Mouse (Mus musculus): ENCODE data around the gene Slc10a6.

The Slc10a6 gene

DNA sequence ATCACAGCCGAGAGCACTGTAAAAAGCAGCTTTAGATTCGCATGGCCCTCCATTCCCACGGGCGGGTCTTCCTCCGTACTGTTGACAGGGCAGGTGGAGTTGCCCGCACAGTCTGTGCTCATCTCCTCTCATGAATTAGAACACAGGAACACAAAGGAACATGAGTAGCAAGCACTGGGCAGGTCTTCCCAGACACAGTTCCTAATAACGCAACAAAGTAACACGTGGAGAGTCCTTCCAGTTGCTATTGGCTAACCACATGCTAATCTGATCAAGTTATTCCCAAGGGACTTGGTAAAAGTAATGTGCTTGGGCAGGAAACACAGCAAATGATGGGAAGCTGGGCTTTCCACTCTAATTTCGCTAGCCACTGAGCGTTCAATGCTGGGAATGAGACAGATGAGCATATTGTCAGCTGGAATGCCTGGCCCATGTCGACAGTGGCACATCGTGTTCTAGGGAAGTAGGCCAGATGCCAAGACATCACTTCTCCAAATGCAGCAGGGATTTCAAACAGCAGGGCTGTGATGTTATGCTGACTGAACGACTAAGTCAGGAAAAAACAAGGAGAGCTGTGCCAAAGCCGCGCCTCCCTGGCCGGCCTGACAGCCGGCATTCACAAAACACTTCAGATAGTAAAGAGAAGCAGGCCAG lies at the start of gene Slc10a6:
Slc10a6 (minus strand) TSS at position 293 of the 654 bp plus-strand sequence.
- DNase-seq (ENCODE audit: low read depth, low spot score): peak; percentile 71

DNA sequence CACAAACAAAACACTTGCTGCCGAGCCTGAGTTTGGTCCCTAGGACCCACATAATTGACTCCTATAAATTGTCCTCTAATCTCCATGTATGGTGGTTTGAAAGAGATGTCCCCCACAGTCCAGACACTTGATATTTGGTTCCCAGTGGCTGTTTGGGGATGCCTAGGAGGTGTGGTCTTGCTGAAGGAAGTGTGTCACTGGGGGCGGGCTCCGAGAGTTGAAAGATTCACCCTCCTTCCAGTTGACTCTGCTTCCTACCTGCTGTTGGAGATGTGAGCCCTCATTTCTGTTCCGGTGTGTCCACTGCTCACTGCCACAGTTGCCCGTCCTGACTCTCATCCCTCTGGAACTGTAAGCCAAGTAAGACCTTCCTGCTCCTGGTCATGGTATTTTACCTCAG lies 49.8 kb upstream of the Slc10a6 start:
- no peak for DNase-seq (ENCODE audit: low read depth, low spot score)

DNA sequence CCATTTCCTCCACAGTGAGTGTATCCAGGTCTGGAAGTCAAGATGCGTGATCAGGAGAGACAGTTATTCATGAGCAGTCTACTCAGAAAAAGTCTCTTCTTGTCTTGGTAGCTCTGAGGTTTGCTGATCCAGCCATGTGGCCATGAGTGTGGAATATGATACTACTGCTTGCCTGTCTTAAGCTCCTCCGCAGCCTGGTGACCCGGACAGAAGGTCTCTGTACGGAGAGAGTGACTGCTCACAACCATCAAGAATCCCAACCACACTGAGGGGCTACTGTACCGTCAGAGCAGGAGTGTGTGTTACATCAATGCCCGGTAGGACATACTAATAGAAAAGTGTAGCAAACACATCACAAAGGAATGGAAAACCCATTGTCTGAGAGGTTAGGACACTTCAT lies 48.7 kb upstream of the Slc10a6 start:
- no peak for DNase-seq (ENCODE audit: low read depth, low spot score)

DNA sequence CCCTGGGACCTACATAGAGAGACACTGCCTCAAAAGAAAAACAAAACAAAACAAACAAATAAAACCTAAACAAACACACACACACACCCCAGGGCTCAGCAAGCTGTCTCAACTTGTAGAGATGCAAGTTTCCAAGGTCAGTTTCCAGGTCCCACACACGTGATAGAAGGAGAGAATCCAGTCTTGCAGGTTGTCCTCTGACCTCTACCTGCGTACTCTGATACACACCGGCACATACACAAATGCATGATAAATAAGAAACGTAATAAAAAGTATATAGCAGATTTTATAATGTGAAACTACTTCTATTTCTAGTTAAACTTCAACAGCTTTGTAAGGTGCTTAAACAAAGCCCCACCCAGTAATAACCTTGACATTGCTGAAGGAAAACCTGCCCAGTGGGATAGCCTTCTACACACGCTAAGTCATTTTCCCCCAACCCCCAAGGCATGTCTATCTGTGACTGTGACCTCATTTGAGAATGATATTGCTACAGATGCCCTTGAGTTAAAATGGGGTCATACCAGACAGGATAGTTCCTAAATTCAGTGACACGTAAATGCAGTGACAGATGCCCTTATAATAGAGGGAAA lies 47.2 kb upstream of the Slc10a6 start:
- no peak for DNase-seq (ENCODE audit: low read depth, low spot score)

DNA sequence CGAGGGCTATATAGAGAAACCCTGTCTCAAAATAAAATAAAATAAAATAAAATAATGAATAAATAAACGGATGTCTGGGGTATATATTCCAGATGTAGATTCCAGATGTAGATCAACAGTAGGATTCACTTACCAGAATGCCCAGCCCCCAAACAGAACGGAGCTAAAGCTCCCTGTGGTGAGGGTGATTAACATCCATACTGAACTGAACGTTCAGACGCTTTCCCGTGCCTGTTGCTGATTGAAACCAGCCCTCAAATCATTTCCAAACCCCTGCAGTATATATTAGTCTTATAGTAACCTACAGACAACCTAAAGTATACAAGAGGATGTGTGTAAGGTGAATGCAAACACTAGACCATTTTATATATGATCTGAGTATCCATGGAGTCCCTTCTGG lies 45.3 kb upstream of the Slc10a6 start:
- no peak for DNase-seq (ENCODE audit: low read depth, low spot score)

DNA sequence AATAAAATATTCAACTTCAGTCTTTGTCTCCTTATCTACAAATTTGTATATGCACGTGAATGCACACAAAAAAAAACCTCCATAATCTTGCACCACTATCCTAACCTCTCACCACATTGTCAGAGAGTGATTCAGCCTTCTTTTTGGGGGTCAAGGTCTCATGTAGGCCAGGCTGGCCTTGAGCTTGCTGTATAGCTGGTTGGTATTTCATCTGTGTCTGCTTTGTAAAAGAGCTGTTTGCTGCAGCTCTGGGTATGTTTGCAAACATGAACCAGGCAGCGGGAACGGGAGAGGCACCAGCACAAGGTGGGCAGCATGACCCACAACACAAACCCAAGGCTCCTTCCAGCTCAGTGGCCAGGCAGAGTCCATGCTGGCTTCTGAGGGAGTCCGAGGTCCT lies 44.4 kb upstream of the Slc10a6 start:
- DNase-seq (ENCODE audit: low read depth, low spot score): no peak

DNA sequence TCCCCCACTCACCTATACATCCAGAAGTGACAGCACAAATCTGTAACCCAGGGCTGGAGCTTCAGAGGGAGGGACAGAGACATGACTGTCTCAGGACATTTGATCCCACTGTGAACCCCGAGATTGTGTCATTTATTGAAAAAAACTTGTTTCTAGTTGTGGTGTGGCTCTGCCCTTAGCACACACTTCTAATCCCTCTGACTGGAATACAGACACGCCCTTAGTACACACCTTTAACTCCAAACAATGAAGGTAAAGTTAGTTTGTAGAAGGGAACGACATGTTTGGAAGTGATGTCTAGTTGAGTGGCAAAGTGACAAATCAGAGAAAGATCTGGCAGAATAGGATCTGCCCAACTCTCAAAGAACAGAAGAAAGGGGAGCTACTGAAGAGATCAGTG lies 42.7 kb upstream of the Slc10a6 start:
- no peak for DNase-seq (ENCODE audit: low read depth, low spot score)

DNA sequence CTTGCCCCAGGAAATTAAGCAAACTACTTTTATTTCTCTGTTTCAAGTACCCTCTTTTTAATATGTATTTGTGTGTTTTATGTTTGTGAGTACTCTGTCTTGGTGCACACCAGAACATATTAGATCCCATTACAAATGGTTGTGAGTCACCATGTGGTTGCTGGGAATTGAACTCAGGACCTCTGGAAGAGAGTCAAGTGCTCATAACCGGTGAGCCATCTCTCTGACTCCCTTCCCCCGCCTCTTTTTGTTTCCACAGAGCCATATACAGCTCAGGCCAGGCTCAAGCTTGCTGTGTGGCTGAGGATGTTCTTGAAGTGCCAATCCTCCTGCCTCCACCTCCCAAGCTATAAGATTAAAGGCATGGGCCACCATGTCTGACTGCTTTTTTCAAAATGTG lies 36.7 kb upstream of the Slc10a6 start:
- DNase-seq (ENCODE audit: low read depth, low spot score): peak; percentile 80

DNA sequence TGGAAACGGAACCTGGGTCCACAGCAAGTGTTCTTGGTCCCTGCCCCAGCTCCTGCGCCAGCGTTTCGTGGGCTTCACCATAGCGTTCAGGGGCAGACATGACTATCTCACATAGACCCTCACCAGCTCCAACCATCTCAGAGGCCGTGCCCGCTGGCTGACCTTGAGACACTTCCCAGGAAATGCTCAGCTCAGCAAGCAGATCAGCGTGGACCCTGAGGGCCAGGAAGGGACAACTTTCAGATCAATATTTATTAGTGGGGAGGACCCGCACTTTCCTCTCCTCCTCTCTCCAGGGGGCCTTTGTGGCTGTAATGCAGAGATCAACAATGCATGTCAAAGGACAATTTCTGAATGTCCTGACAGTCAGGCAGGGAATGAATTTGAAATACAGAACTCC lies 35.7 kb upstream of the Slc10a6 start:
- DNase-seq (ENCODE audit: low read depth, low spot score): no peak

DNA sequence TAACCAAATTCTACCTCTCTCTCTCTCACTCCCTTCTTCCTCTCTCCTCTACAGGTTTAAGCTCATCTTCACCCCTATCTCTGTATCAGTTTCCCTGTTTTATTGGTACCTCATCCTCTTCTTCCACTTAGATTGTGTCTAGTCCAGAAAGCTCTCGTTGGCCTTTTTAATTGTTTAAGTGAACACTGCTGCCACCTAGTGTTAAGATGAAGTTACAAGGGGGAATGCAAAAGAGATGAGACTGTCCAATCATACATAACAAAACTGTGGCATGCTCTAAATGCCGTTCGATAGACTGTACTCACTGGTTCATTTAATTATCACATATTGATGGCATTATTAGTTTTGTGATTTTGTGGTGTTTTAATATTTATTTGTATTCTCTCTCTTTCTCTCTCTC lies 30.4 kb upstream of the Slc10a6 start:
- peak; percentile 90 for DNase-seq (ENCODE audit: low read depth, low spot score)

DNA sequence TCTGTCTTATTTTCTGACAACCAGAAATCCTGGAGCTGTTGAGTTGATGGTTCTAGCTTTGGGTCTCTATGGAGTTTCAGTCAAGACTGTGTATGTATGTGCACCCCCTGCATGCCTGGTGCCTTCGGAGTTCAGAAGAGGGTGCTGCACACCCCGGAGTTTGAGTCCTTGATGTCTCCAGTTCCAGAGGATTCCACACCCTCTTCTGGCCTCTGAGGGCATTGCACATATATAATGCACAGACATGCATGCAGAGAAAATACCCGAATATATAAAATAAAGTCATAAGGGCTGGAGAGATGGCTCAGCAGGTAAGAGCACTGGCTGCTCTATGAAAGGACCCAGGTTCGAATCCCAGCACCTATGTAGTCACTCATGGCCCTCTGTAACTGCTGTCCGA lies 29.7 kb upstream of the Slc10a6 start:
- DNase-seq (ENCODE audit: low read depth, low spot score): peak; percentile 59

DNA sequence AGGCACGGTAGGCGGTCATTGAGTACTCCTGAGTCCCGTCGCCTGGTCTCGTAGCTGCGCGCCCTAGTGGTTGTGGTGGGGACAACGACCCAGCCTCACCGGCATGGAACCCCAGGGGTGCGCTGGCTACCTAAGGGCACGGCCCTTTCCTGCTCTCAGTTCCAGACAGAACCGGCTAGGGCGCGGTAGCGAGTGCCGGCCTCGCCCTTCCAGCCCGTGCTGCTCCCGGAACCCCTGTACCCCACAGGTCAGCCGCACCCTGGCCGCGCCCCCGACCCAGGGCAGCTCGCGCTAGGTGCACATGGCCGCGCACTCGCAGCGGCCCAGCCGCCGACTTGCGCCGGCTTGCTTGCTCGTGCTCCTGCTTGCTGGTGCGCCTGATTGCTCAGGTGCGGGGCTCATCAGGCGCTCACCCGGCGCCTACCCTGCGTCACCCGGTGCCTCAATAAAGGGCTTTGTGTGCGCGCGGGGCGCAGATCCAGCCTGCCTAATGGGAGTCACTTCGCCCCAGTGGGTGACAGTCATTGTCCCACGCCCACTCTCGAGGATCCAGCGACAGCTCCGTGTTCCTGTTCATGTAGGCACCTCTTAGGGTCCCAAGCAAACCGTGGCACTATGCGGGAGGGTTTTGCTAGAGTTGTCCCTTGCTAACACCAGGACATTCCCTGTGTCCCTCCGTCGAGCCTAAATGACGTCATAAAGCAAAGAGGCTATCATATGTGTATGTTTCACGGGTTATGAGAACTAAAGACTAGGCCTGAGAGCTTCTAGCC lies 26.3 kb upstream of the Slc10a6 start, which contains the start of gene 1700016H13Rik:
1700016H13Rik (minus strand) TSS at position 665 of the 773 bp plus-strand sequence.
- DNase-seq (ENCODE audit: low read depth, low spot score): no peak

DNA sequence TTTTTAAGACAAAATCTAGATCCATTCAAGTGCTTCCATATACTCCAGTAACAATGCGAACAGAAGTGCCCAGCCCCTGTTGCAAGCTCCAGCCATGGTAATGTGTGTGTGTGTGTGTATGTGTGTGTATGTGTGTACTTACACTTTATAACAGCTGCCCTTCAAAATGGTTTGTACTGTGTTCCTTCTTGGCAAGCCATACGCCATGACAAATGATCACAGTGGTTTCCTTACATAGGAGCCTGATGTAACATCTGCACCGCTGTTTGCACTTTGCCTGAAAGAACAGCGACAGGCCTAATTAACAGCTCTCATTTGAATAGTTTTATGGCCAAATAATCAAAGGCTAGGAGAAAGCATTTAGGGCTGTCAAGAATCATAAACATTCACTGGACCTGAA lies 25.6 kb upstream of the Slc10a6 start:
- no peak for DNase-seq (ENCODE audit: low read depth, low spot score)

DNA sequence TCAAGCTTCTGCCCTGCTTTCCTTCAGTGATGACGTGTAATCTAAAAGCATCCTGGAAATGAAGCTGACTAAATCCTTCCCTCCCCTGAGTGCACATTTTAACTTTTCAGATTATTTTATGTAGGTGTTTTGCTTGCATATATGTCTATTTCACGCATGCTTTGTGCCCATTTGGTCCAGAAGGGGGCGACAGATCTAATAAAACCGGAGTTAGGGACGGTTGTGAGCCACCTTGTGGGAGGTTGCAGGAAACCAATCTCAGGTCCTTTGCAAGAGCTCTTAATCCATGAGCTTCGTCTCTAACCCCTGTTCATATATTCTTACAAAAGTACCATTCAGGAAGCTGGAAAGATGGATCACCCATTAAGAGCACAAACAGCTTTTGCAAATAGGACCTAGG lies 25.0 kb upstream of the Slc10a6 start:
- peak; percentile 73 for DNase-seq (ENCODE audit: low read depth, low spot score)

DNA sequence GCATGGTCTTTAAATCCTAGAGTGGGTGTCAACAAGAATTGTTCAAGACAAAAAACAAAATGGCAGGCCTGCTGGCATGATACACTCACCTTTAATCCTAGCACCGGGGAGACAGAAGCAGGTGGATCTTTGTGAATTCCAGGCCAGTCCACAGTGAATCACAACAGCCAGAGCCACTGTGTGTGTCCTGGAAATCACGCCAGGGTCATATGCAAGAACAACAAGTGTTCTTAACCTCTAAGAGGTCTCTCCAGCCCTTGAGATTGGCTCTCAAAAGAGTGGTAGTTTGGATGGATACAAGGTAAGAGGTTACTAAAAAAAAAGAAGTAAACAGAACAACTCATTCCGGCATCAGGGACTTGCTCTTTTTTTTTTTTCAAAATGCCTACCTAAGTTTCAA lies 18.1 kb upstream of the Slc10a6 start:
- no peak for DNase-seq (ENCODE audit: low read depth, low spot score)

DNA sequence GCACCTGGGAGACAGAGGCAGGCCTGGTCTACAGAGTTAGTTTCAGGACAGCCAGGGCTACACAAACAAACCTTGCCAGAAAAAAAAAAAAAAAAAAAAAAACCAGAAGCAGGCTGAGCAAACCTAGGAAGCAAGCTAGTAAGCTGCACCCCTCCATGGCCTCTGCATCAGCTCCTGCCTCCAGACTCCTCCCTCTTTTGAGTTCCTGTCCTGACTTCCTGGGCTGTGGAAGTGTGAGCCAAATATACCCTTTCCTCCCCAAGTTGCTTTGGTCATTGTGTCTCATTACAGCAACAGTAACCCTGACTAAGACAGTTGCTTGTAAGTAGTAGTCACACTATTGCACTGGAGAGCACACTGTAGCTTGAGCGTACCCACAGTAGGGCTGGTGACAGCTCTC lies 15.0 kb upstream of the Slc10a6 start:
- peak; percentile 87 for DNase-seq (ENCODE audit: low read depth, low spot score)

DNA sequence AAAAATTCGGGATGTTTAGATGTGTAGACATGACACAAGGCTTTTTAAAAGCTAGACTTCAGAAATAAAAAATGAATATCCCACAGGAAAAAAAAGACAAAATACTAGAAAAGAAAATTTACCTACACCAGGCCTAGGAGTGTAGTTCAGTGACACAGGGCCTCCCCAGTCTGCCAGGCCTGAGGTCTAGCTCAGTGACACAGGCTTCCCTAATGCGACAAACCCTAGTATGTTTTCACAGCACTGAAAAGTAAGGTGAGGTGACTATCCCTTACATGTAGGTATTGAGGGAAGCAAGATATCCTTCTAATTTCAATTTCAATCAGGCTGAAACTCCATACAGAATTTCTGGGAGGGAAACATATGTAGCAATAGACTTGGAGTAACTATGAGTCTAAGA lies 8.0 kb upstream of the Slc10a6 start:
- DNase-seq (ENCODE audit: low read depth, low spot score): no peak

DNA sequence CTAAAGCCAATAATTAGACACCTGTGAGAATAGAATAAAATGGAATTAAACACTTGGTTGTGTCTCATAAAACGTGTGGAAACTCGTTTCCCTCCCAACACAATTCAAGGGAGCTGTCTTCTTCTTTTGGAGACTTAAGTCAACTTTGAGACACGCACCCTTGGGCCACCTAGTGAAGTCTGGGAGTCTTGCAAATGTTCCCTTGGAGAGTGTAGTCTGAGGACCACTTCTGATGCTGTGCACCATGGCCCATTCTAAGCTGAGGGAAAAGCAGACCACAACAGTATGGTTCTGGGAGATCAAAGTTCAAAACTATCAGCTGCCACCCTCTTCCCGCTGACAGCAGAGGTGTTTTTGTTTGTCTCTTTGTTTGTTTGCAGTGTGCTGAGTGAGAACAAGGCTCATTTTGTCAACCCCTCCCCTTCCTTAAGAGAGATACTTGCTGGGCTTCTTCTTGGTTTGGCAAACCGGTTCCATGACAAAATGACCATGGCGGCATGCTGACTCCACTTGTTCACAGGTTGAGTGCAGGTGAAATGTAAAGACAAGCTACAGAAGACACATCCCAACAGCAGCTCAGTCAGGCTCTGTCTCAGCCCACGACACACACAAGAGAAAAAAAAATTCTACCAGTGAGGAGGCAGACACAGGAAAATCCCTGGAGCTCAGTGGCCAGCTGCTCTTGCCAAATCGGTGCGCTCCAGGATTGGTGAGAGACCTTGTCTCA lies 814 bp upstream of the Slc10a6 start:
- no peak for DNase-seq (ENCODE audit: low read depth, low spot score)

DNA sequence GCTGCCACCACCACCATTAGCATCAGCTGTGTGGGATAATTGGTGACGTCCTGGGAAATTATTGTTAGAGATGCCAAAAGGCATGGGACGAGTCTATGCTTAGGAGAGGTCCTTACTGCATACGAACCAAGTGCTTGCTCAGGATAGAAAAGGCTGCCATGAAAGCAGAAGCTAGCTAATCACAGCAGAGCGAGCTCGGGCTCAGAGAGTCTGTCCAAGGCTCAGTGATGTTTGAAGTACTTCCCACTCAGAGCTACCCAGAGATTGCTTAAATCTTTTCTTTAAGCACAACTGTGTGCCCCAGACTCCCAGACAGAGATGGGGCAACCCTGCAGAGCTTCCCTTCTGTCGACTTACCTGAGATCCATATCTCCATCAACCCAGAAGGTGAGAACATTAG lies 704 bp downstream of the Slc10a6 start:
- DNase-seq (ENCODE audit: low read depth, low spot score): no peak

DNA sequence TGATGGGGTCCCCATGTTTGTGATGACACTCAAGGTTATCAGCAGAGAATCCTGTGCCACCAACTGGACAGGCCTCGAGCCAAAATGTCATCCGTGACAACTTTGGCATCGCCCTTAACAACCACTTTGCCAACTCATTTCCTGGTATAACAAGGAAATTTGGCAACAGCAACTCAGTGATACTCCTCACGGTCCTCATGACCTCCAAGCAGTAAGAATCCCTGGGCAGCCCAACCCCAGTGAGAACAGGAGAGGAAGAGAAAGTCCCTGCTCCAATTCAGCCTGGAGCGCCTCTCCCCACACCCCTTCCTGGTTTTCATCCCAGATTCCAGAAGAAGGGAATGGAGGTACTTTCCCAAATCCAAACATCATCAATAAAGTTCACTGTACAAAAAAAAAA lies 4.4 kb downstream of the Slc10a6 start:
- DNase-seq (ENCODE audit: low read depth, low spot score): no peak

DNA sequence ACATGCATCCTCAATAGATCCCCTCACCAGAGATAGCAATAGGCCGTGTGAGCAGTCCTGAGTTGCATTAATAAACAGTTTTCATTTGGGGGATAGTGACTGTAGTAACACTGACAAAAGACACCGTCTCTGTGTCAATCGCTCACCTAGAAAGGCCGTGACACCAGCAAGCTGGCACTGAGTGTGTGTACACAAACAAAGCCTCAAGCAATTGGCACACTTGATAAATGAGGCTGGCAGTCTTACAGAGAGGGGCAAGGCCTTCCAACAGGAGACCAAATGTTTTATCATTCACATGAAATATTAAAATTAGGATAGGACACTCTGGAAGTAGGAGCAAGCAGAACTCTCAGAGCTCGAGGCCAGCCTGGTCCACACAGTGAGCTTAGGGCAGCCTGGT lies 6.9 kb downstream of the Slc10a6 start:
- DNase-seq (ENCODE audit: low read depth, low spot score): no peak

DNA sequence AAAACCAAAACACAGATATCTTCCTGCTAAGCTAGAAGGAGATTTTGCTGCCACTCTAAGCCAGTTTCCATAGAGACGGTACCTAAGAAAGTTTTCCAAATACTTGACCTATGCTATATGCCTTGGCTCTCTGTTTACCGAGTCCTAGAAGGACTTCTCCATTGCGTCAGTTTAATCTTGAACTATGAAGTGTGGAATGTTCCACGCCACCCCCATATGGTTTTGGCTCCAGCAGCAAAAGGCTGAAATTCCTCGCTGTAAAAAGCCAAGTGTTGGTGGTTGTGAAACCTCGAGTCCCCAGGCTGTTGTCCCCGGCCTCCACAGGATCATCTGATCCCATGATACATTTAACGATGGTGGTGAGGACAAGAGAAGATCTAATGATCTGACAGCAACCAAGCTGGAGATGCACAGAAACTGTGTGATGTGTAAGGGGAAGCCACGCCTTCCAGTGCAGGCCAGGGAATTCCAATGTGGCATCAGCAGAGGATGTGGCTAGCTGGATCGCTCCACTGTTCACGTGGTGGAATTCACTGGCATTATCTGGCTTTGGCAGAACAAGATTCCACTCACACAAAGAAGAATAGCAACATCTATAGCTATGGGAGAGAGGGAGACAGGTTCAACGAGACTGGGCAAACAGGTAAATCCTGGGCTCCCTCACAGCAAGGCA lies 8.8 kb downstream of the Slc10a6 start:
- peak; percentile 93 for DNase-seq (ENCODE audit: low read depth, low spot score)

All from 3T3-L1 (cell line).